Mouse (Mus musculus): ENCODE data around the gene Acox3. TPM values are rescaled to one million over a fixed set of nuclear protein-coding genes. Genes with fewer than 3 reads are reported as not detected.
A peak's percentile ranks its signal among the peaks of the same experiment; 100 is the strongest.

The Acox3 gene
- 10 to 100 TPM; 26.3 to 28.8 TPM for total RNA-seq (2021)

DNA sequence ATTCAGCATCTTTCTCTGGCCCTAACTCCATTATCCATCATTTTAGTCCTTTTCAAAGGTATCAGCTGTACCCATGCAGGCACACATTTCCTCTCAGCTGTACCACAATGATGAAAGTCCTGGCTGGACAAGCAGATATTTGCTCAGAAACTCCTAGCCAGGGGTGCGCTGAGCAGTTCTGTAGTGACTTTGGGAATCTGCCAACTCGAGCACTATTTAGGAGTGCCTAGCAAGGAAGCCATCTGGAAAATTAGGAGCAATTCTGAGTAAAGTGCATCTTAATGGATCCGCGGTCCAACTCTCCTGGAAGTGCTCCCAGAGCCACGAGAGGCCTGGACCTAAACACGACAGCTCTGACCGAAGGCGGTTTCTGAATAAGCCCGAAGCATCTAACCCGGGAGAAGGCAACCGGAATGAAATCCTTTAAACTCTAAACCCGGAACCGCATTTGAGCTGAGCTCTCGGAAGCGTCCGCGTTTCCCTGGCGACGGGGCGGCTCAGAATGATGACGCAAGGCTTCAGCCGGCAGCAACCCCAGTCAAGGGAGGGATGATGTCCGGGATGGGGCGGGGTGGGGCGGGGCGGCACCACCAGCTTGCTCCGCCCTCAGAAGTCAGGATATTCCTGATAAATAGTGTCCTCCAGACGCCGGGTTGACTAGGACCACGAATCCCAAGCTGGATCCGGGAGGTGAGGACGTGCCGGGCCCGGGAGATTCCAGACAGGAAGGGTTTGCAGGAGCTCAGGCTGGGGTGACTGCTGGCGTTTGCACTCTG, at the start of gene Acox3:
Gene Acox3, plus strand, starts transcription at position 596 of the 776 bp plus-strand sequence.
- peak; percentile 96 for DNase-seq

DNA sequence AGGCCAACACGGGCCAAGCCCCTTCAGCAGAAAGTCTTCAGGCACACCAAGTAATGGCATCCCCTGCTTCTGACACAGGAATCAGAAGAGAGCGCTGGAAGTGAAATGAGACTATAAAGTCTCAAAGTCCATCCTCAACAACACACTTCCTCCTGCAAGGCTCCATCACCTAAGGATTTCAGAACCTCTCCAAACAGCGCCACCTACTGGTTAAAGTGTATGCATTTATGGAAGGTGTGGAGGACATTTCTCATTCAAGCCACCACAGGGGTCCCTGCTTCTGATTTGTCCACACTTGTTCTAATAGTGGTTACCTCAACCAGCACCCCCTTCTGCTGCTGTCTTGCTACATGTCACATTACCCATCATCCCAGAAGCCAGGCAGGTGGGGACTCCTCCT, 46.6 kb upstream of the Acox3 start:
- DNase-seq: no peak

DNA sequence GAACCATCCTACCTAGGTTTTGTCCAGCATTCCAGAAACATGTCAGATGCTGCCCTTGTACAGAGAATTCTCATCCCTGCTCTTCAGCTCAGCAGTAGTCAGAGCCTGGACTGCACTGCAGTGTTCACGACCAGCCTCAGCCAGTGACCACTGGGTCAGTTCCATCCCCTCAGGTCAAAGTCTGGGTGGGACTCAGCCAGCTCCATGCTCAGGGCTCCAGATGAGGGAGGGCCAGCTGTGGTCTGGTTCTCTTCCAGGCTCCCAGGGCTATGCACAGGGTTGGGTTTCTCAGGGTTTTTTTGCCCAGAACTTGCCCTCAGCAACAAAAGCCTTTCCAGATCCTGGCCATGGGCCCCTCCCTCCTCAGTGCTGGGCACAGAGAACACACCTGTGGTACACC, 45.4 kb upstream of the Acox3 start:
- no peak for DNase-seq

- DNase-seq: no peak
Measured at GRCm38 (mm10) chr5:35538022-35538421, 44.8 kb upstream of the Acox3 start.

- no peak for DNase-seq
Measured at GRCm38 (mm10) chr5:35539576-35539975, 43.3 kb upstream of the Acox3 start.

DNA sequence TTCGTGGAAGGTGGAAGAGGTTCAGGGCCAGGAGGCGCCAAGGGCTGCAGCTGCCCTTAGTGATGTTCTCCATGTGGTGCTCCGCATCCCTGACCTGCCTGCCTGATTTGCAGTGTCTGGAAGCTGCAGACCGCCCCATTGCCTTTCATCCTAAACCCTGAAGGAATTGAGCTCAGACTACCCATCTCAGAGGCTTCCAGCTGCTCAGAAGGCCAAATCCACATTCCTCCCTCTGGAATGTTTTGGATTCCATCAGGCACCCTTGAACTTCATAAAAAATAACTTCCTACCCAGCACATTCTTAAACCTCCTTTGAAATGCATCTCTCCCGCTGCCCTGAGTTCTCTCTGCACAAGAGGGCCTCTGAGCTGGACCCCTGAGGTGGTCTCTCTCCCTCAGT, 42.3 kb upstream of the Acox3 start:
- no peak for DNase-seq

GRCm38 (mm10) chr5:35541059-35541790, 41.6 kb upstream of the Acox3 start:
- no peak for DNase-seq

DNA sequence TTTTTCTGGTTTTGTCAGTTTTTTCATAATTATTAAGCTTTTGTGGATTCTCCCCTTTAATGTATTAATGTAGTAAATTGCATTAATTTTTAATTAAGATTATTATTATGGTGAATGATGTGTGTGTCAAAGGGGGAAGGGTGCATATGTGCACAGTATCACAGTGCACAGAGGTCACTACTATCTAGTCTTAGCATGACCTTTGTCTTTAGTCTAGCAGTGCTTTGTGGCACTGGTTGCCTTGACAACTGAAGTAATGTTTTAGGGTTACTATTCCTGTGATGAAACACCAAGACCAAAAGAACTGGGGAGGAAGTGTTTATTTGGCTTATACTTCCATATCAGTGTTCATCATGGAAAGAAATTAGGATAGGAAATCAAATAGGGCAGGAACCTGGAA, 36.7 kb upstream of the Acox3 start:
- DNase-seq: no peak

DNA sequence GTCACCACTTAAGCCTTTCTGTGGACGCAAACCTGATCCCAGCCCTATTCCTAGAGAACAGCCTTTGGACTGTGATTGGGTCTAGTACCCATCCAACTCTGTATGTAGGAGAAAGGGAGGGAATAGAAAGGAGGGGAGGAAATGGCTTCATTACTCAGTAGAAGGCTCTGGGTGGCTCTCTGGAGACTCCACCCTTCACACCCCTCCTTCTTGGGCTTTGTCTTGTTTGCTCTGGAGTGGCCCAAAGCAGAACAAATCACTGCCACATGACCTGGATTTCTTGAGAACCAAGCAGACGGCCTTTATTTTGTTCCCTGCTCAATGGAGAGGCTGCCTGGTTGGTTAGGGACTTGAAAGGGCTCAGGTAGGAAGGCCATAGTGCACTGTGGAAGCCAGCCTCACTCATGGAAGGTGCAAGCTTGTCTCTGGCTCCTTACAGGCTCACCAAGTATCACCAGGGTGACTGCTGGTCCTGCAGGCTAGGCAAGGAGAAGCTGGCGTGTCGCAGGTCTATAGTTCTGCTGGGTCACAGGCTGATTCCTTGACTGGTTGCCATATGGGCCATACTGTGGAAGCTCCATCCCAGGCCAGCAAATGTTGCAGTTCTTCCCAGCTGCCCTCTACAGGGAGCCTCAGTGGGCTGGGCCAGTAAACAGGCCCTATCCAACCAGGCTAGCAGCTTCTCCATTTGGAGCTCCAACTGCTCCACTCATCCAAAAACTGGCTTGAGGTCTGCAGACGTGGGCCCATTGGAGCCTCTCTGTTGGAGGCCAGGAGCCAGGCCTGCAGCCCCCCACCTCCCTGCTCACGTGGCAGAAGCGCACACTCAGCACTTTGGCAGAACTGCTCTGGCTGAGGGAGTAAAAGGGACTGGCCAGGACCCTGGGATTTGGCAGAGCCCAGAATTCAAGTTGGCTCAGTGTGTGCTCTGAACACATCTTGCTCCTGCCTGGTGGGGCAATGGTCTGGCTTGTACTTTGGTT, 30.7 kb upstream of the Acox3 start:
- DNase-seq: no peak

DNA sequence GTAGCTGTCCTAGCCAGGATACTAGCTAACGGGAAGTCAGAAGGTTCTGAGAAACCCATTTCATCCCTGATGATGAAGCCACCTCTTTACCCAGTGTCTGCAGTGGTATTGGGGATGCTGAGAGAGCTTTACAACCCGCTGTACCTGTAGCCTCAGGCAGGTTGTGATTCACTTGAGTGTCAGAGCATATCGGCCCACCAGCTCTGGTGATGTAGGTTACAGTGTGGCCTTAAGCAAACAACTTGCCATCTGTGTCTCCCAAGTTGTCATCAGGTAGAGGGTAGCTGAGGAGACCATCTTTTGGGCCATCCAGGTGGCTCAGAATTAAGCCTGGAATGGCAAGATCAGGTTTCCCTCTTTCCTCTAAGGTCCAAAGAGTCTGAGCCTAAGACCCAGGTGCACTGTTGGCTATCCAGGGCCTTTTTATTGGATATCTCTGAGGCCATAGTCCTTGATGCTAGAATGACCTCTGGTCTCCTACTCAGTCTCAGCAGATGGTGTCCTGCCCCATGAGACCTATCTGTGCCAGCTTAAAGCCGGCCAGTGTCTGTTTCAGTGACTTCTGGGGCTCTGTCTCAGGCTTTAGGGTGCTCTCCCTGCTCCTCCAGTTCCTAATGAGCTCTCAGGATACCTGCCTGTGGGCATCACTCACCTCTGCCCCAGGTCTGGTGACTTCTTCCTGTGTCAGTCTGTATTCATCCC, 29.9 kb upstream of the Acox3 start:
- DNase-seq: no peak

DNA sequence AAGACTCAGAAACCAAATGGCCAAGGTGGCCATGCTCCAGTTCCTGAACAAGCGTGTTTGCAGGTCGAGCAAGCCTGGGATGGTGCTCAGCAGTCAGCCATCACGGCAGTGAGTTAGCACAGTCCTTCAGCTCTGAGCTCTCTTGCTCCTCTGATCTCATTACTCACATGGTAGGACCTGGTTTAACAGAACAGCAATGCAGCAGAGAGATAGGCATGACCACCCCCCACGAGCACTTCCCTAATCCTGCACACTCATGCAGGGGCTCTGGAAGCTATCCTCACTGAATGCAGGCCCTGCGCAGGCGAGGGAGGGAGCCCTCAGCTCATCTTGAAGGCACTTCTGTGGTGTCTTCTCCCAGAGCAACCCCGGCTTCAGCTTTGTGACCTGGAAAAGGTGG, 26.4 kb upstream of the Acox3 start:
- no peak for DNase-seq

- DNase-seq: no peak
Measured at GRCm38 (mm10) chr5:35557946-35558621, 24.8 kb upstream of the Acox3 start.

GRCm38 (mm10) chr5:35559447-35559846, 23.4 kb upstream of the Acox3 start:
- DNase-seq: no peak

DNA sequence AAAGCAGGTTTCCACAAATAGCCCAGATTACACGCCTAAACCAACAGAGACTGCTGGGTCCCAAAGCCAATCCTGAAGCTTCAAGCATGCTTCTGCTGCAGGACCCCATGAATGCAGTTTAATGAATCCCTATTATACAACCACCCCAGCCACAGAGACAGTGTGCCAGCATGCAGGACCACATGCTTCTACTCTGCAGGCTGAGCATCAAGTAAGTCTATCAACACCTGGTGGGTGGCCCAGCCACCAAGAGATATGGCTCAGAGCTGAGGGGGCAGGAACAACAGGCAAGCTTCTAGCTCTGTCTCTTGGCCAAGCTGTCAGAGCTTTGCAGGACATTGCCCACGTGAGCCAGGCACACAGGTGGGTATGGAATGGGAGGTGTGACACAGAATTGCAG, 20.2 kb upstream of the Acox3 start:
- no peak for DNase-seq

DNA sequence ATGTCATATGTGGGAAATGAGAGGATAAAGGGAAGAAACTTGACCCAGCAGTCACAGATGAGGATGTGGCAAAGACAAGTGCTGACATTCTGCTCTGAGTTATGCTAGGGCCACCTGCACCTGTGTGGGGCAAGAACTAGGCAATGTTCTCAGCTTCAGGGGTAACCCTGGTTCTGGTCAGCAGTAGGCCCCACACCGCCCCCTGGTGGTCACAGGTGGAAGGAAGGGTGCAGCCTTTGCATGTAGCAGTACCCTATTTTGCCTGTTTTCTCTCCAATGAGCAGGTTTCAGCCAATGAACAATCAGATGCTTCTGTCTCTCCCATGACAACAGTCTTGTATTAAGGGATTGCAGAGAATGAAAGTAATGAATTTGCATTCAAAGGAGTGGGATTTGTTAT, 19.4 kb upstream of the Acox3 start:
- peak; percentile 46 to 57 for DNase-seq

DNA sequence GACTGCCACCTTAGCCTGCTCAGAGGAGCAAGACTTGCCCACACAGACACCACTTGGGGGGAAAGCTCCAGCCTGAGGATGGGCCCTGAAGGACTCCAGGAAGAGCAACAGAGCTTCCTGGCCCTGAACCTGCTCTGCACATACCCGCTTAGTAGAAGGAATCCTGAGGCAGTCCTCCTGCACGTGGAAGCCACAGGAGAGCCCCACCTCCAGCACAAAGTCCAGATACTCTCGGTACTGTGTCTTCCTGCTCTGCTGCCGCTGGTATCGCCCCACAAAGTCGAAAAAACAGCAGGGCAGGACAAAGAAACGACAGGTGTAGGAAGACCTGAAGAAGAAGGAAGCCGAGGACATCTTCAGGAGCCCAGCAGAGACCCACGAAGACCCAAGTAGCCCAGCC, 17.6 kb upstream of the Acox3 start:
- no peak for DNase-seq

- no peak for DNase-seq
Measured at GRCm38 (mm10) chr5:35566632-35567031, 16.2 kb upstream of the Acox3 start.

- no peak for DNase-seq
Measured at GRCm38 (mm10) chr5:35571546-35571945, 11.3 kb upstream of the Acox3 start.

- peak; percentile 93 for DNase-seq
Measured at GRCm38 (mm10) chr5:35574653-35575599, 7.9 kb upstream of the Acox3 start, which contains the start of gene Trmt44. Gene Trmt44, minus strand, starts transcription at chr5:35575070.

- DNase-seq: no peak
Measured at GRCm38 (mm10) chr5:35576409-35577020, 6.3 kb upstream of the Acox3 start.

All from layer of hippocampus, postnatal 36 days (tissue).